Mouse (Mus musculus) heart, postnatal 0 days (tissue): Measurements from ENCODE around the gene Cnfn.

Source experiments
- CTCF ChIP-seq: IDR thresholded peaks from 2 replicates; pipeline ENCODE4 v1.5.1; 2016; ENCODE audit warnings: antibody characterized with exemption, control low read depth, low read depth
- EP300 ChIP-seq: IDR thresholded peaks from 2 replicates; pipeline ENCODE4 v1.6.1; 2016; ENCODE audit warnings: antibody characterized with exemption, low read depth

DNA sequence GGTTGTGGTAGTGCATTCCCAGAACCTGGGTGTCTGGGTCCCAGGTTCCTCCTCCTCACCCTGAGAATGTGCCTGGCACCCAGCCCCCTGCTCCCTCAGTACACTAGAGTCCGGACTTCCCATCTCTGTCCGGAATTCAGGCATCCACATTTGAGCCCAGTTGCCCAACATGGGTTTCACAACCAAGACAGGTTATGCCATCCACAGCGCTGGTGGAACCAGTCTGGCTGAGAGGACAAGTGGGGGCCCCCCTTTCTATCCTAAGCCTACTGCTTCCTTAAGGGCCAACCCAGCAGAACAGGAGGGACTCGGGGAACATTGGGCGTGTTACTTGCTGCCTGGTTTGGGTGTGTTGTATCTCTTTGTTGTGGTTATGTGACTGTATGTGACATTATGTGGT is 2.9 kb upstream of the Cnfn start:
- no peak for TF ChIP-seq CTCF
- TF ChIP-seq EP300, result no peak
